Mouse (Mus musculus): ENCODE results near the gene Map7d2. TPM values are rescaled to one million over a fixed set of nuclear protein-coding genes. Genes with fewer than 3 reads are reported as not detected.

The Map7d2 gene
- polyA plus RNA-seq, 1 experiment, result 2.7 TPM

GRCm38 (mm10) chrX:159503181-159503580, 88.8 kb downstream of the Map7d2 start:
- TF ChIP-seq CTCF (IDR thresholded peaks at IDR 0.05; ENCODE audit: control insufficient read depth, insufficient read depth, low read length) (no peak), POLR2A (IDR thresholded peaks at IDR 0.05; ENCODE audit: borderline replicate concordance, control insufficient read depth, low read depth, low read length) (no peak)
- H3K27ac ChIP-seq (ENCODE audit: control insufficient read depth, insufficient read depth, low read depth, low read length, poor library complexity), result no peak overlapping the region
- 35% methylated on average over 2 of the region's 2 CpGs for WGBS
- H3K4me1 ChIP-seq (ENCODE audit: control insufficient read depth, insufficient read depth, low read length), result no peaks in the 10 kb centered on the region
- no peak overlapping the region for H3K4me3 ChIP-seq (replicated peaks; ENCODE audit: control insufficient read depth, low read depth, low read length)

- H3K4me1 ChIP-seq (ENCODE audit: control insufficient read depth, insufficient read depth, low read length), result no peaks in the 10 kb centered on the region
- H3K4me3 ChIP-seq (replicated peaks; ENCODE audit: control insufficient read depth, low read depth, low read length), result peak overlapping the region; percentile 62
- H3K27ac ChIP-seq (ENCODE audit: control insufficient read depth, insufficient read depth, low read depth, low read length, poor library complexity), result peak overlapping the region; percentile 80
- WGBS, result 24% methylated on average over 19 of the region's 19 CpGs
- no peak for TF ChIP-seq CTCF (IDR thresholded peaks at IDR 0.05; ENCODE audit: control insufficient read depth, insufficient read depth, low read length)
- TF ChIP-seq POLR2A (IDR thresholded peaks at IDR 0.05; ENCODE audit: borderline replicate concordance, control insufficient read depth, low read depth, low read length), result no peak
Measured at GRCm38 (mm10) chrX:159508331-159509036, 94.1 kb downstream of the Map7d2 start.

DNA sequence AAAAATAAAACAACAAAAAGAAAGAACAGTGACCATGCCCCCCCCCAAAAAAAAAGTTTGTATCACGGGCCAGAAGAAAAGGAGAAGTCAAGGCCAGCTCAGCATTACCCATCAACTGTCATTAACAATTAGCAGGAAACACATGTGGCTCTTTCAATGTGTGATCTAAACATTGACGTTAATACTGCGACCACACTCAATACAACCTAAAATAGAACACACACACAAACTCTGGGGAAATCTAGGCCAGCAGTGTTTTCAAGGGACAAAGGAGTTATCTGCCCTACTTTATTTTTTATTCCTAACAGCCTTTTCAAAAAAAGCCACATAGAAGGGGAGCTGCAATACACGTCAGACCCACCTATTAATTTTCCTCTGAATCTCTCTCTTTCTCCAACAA, 94.7 kb downstream of the Map7d2 start:
- WGBS, result 27% methylated on average over 4 of the region's 4 CpGs
- TF ChIP-seq CTCF (IDR thresholded peaks at IDR 0.05; ENCODE audit: control insufficient read depth, insufficient read depth, low read length) (no peak), POLR2A (IDR thresholded peaks at IDR 0.05; ENCODE audit: borderline replicate concordance, control insufficient read depth, low read depth, low read length) (no peak)
- no peak overlapping the region for H3K4me3 ChIP-seq (replicated peaks; ENCODE audit: control insufficient read depth, low read depth, low read length)

DNA sequence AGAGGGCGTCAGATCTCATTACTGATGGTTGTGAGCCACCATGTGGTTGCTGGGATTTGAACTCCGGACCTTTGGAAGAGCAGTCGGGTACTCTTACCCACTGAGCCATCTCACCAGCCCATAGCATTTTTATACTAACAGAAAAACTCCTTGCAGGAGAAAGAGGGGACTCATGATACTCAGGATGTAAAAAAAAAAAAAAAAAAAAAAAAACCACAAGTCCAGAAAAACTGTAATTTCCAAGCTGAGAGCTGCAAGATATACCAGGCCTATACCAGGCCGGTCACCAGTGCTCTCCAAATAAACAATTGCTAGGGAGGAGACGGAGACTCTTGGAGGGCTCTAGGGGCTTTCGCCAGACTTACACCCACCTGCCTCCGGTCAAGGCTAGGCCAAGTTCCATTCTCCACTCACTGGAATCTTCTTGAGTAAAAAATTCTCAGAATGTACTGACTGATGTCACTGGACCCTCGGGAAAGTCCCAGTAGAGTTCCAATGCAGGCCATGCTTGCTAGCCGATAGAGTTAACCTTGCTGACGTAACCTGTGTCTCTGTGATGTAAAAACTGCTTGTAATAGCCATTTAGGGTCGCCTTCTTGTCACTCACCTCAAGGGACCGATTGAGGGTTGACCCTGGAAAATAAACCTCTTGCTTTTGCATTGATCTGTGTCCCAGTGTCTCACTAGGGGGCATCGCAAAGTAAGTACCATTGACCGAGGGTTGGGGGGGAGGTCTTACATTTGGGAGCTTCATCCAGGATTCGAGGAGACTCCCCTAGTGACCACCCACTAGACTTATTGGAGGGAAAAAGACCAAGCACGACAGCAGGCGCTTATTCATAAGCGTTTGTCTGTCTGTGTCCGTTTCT, 95.7 kb downstream of the Map7d2 start:
- Histone ChIP-seq H3K27ac (ENCODE audit: control insufficient read depth, insufficient read depth, low read depth, low read length, poor library complexity) (no peak overlapping the region), H3K4me3 (replicated peaks; ENCODE audit: control insufficient read depth, low read depth, low read length) (peak overlapping the region; percentile 42), H3K4me1 (ENCODE audit: control insufficient read depth, insufficient read depth, low read length) (no peaks in the 10 kb centered on the region)
- TF ChIP-seq POLR2A (IDR thresholded peaks at IDR 0.05; ENCODE audit: borderline replicate concordance, control insufficient read depth, low read depth, low read length) (no peak), CTCF (IDR thresholded peaks at IDR 0.05; ENCODE audit: control insufficient read depth, insufficient read depth, low read length) (no peak)
- 64% methylated on average over 19 of the region's 19 CpGs for WGBS

More for the DNA sequence above, 94.7 kb downstream of the Map7d2 start:
- no peaks in the 10 kb centered on the region for H3K4me1 ChIP-seq (ENCODE audit: control insufficient read depth, insufficient read depth, low read length)
- H3K27ac ChIP-seq (ENCODE audit: control insufficient read depth, insufficient read depth, low read depth, low read length, poor library complexity), result no peak overlapping the region

DNA sequence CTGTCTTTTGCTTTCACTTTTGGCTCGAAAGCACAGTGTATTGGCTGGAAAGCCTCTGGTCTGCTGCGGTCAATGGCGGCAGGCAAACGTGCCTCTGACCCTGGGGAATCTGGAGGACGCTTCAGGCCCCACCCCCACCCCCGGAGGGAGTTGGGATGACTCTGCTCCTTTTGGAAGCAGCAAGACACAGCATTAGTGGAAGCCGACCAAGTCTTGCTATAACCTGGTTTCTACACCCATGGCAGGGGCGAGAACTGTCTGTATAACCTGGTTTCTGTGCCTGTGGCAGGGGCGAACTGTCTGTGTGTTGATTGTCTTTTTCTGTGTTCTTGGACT, 96.3 kb downstream of the Map7d2 start:
- no peak overlapping the region for H3K27ac ChIP-seq (ENCODE audit: control insufficient read depth, insufficient read depth, low read depth, low read length, poor library complexity)
- 53% methylated on average over 9 of the region's 9 CpGs for WGBS
- H3K4me3 ChIP-seq (replicated peaks; ENCODE audit: control insufficient read depth, low read depth, low read length), result peak overlapping the region; percentile 42
- H3K4me1 ChIP-seq (ENCODE audit: control insufficient read depth, insufficient read depth, low read length), result no peaks in the 10 kb centered on the region
- no peak for TF ChIP-seq POLR2A (IDR thresholded peaks at IDR 0.05; ENCODE audit: borderline replicate concordance, control insufficient read depth, low read depth, low read length)
- no peak for TF ChIP-seq CTCF (IDR thresholded peaks at IDR 0.05; ENCODE audit: control insufficient read depth, insufficient read depth, low read length)

DNA sequence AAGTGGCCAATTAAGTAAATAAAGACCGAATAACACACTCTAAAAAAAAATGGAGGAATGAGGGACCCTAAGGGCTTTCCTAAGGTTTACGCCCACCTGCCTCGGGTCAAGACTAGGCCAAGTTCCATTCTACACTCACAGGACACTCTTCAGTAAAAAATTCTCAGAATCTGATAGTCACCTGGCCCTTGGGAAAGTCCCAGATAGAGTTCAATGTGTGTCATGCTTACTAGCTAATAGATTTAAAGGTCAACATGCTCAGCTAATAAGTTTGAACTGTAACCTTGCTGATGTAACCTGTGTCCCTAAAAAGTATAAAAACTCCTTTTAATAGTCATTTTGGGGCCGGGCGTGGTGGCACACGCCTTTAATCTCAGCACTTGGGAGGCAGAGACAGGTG, 101.2 kb downstream of the Map7d2 start:
- Histone ChIP-seq H3K27ac (ENCODE audit: control insufficient read depth, insufficient read depth, low read depth, low read length, poor library complexity) (no peak overlapping the region), H3K4me3 (replicated peaks; ENCODE audit: control insufficient read depth, low read depth, low read length) (no peak overlapping the region), H3K4me1 (ENCODE audit: control insufficient read depth, insufficient read depth, low read length) (no peaks in the 10 kb centered on the region)
- TF ChIP-seq CTCF (IDR thresholded peaks at IDR 0.05; ENCODE audit: control insufficient read depth, insufficient read depth, low read length) (no peak), POLR2A (IDR thresholded peaks at IDR 0.05; ENCODE audit: borderline replicate concordance, control insufficient read depth, low read depth, low read length) (no peak)
- 82% methylated on average over 6 of the region's 6 CpGs for WGBS

- WGBS, result 62% methylated on average over 3 of the region's 3 CpGs
- no peak for TF ChIP-seq CTCF (IDR thresholded peaks at IDR 0.05; ENCODE audit: control insufficient read depth, insufficient read depth, low read length)
- TF ChIP-seq POLR2A (IDR thresholded peaks at IDR 0.05; ENCODE audit: borderline replicate concordance, control insufficient read depth, low read depth, low read length), result no peak
- Histone ChIP-seq H3K4me1 (ENCODE audit: control insufficient read depth, insufficient read depth, low read length) (no peaks in the 10 kb centered on the region), H3K4me3 (replicated peaks; ENCODE audit: control insufficient read depth, low read depth, low read length) (no peak overlapping the region), H3K27ac (ENCODE audit: control insufficient read depth, insufficient read depth, low read depth, low read length, poor library complexity) (no peak overlapping the region)
Measured at GRCm38 (mm10) chrX:159521780-159522179, 107.4 kb downstream of the Map7d2 start.

DNA sequence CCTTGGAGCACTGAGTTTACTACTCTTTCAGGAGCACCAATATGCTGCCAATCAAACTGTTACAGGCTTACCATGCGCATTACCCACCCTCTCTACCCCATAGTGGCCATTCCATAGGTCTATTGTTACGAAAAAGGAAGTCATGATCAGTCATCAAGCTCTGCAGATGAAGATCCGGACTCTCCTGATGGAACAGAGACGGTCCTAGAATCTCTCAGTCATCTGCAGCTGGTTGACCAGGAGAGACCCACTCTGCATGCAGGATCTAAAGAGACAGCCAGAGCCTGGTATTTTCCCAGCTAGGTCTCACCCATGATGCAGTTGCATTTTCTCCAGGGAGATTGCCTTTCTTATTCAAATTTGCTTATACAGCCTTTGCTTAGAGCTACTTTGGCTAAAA, 108.3 kb downstream of the Map7d2 start:
- H3K4me3 ChIP-seq (replicated peaks; ENCODE audit: control insufficient read depth, low read depth, low read length), result no peak overlapping the region
- TF ChIP-seq CTCF (IDR thresholded peaks at IDR 0.05; ENCODE audit: control insufficient read depth, insufficient read depth, low read length) (no peak), POLR2A (IDR thresholded peaks at IDR 0.05; ENCODE audit: borderline replicate concordance, control insufficient read depth, low read depth, low read length) (no peak)
- 73% methylated on average over 4 of the region's 4 CpGs for WGBS
- no peak overlapping the region for H3K27ac ChIP-seq (ENCODE audit: control insufficient read depth, insufficient read depth, low read depth, low read length, poor library complexity)
- no peaks in the 10 kb centered on the region for H3K4me1 ChIP-seq (ENCODE audit: control insufficient read depth, insufficient read depth, low read length)
